Mouse (Mus musculus) embryonic facial prominence, embryonic 13.5 days (tissue): ENCODE results near the gene Olfr299. TPM values are rescaled to one million over a fixed set of nuclear protein-coding genes. Genes with fewer than 3 reads are reported as not detected.

Experiments
- ATAC-seq: fragments of 200-750 bp; cut with Nextera tagmentation; 2 replicates; pipeline ENCODE4 v1.8.0; 2017; ENCODE audit warnings: low read depth; ENCODE audit not compliant: insufficient number of reproducible peaks, insufficient read depth, low FRiP score, low TSS enrichment
- H3K27ac ChIP-seq: fragments of 300-500 bp; sonication (generic); 2 replicates; pipeline ENCODE4 v1.5.1; 2015; ENCODE audit warnings: moderate library complexity, mild to moderate bottlenecking, inconsistent platforms
- H3K27me3 ChIP-seq: fragments of 300-500 bp; sonication (generic); 2 replicates; pipeline ENCODE4 v1.6.1; 2015; ENCODE audit warnings: mild to moderate bottlenecking, inconsistent platforms
- H3K36me3 ChIP-seq: fragments of 300-500 bp; sonication (generic); 2 replicates; pipeline ENCODE4 v1.6.1; 2015; ENCODE audit warnings: mild to moderate bottlenecking, inconsistent platforms
- H3K4me1 ChIP-seq: fragments of 300-500 bp; sonication (generic); 2 replicates; pipeline ENCODE4 v1.6.1; 2015; ENCODE audit warnings: inconsistent platforms
- H3K4me2 ChIP-seq: fragments of 300-500 bp; sonication (generic); 2 replicates; pipeline ENCODE4 v1.6.1; 2015; ENCODE audit warnings: moderate library complexity, mild to moderate bottlenecking, inconsistent platforms
- H3K4me3 ChIP-seq: fragments of 300-500 bp; sonication (generic); 2 replicates; pipeline ENCODE4 v1.5.1; 2015; ENCODE audit warnings: mild to moderate bottlenecking, inconsistent platforms
- H3K9ac ChIP-seq: fragments of 300-500 bp; sonication (generic); 2 replicates; pipeline ENCODE4 v1.6.1; 2015; ENCODE audit warnings: mild to moderate bottlenecking, inconsistent platforms
- H3K9me3 ChIP-seq: fragments of 300-500 bp; sonication (generic); 2 replicates; pipeline ENCODE4 v1.6.1; 2016; ENCODE audit warnings: inconsistent platforms
- WGBS: fragments of 180-500 bp; shearing (Covaris S2); methylation state at CpG from one replicate; pipeline ENCODE4 v1.1.7; 2015; ENCODE audit warnings: mixed read lengths; 5-methylcytosine and 5-hydroxymethylcytosine counted together
- polyA plus RNA-seq: library from polyadenylated mRNA; unstranded; fragments of >200 nt; fragmentation: Nextera tagmentation; extraction: Ambion mirVana; gene quantifications from 2 replicates; pipeline ENCODE4 v1.2.1, GENCODE M21; 2015

The Olfr299 gene
- 0.06 TPM in 1 of 2 replicates, not detected in the other for polyA plus RNA-seq

- ATAC-seq = no peak
- no peak within 1 kb of the TSS for H3K4me2 ChIP-seq
- no peaks in the 10 kb centered on the region for H3K9me3 ChIP-seq
- H3K9ac ChIP-seq = no peak within 1 kb of the TSS
- H3K36me3 ChIP-seq = no peaks in the 10 kb centered on the region
- H3K4me3 ChIP-seq = no peak within 1 kb of the TSS
- H3K27me3 ChIP-seq = no peaks in the 10 kb centered on the region
- no peak within 1 kb of the TSS for H3K27ac ChIP-seq
- no peaks in the 10 kb centered on the region for H3K4me1 ChIP-seq
- 77% methylated on average over 1 of the region's 1 CpGs for WGBS
Observed at GRCm38 (mm10) chr7:86459621-86460020, at the start of gene Olfr299. Gene Olfr299 (plus strand): TSS chr7:86459921.

- no peak for ATAC-seq
- no peaks in the 10 kb centered on the region for H3K4me1 ChIP-seq
- WGBS = 75% methylated on average over 1 of the region's 1 CpGs
- no peak within 1 kb of the TSS for H3K27ac ChIP-seq
- H3K36me3 ChIP-seq = no peaks in the 10 kb centered on the region
- no peaks in the 10 kb centered on the region for H3K9me3 ChIP-seq
- H3K4me2 ChIP-seq = no peak within 1 kb of the TSS
- no peak within 1 kb of the TSS for H3K9ac ChIP-seq
- H3K4me3 ChIP-seq = no peak within 1 kb of the TSS
- H3K27me3 ChIP-seq = no peaks in the 10 kb centered on the region
Observed at GRCm38 (mm10) chr7:86492384-86492783, 32.7 kb downstream of the Olfr299 start, which contains the start of gene Olfr298. Gene Olfr298 (minus strand): TSS chr7:86492484.

Other genes starting within 250 kb of the Olfr299 start
- gene Vmn2r76, start 213.6 kb upstream of the Olfr299 start, polyA plus RNA-seq = not detected in 2 replicates
- not detected in 2 replicates for gene Olfr310, start 182.7 kb upstream of the Olfr299 start, polyA plus RNA-seq
- gene Olfr309, start 146.2 kb upstream of the Olfr299 start, polyA plus RNA-seq = not detected in 2 replicates
- not detected in 2 replicates for gene Olfr308, start 134.3 kb upstream of the Olfr299 start, polyA plus RNA-seq
- gene Olfr307, start 122.3 kb upstream of the Olfr299 start, polyA plus RNA-seq = not detected in 2 replicates
- gene Olfr305, start 93.0 kb upstream of the Olfr299 start, polyA plus RNA-seq = not detected in 2 replicates
- not detected in 2 replicates for gene Olfr304, start 73.3 kb upstream of the Olfr299 start, polyA plus RNA-seq
- gene Olfr303, start 62.1 kb upstream of the Olfr299 start, polyA plus RNA-seq = not detected in 2 replicates
- not detected in 2 replicates for gene Olfr301, start 56.1 kb upstream of the Olfr299 start, polyA plus RNA-seq
- not detected in 2 replicates for gene Olfr298, start 32.6 kb downstream of the Olfr299 start, polyA plus RNA-seq
- not detected in 2 replicates for gene Olfr297, start 60.0 kb downstream of the Olfr299 start, polyA plus RNA-seq
- not detected in 2 replicates for gene Olfr295, start 123.9 kb downstream of the Olfr299 start, polyA plus RNA-seq
- gene Olfr294, start 156.7 kb downstream of the Olfr299 start, polyA plus RNA-seq = not detected in 2 replicates
- not detected in 2 replicates for gene Olfr293, start 189.1 kb downstream of the Olfr299 start, polyA plus RNA-seq
- not detected in 2 replicates for gene Olfr292, start 228.4 kb downstream of the Olfr299 start, polyA plus RNA-seq